Mouse (Mus musculus): Measurements from ENCODE around the gene Rspry1.

Gene Rspry1

GRCm38 (mm10) chr8:94695341-94695993, 93.7 kb downstream of the Rspry1 start:
- DNase-seq = peak; percentile 21

- DNase-seq = peak; percentile 68
Observed at GRCm38 (mm10) chr8:94695994-94696384, 94.3 kb downstream of the Rspry1 start, which contains the start of gene Pllp. Gene Pllp, minus strand, starts transcription at chr8:94696278.

DNA sequence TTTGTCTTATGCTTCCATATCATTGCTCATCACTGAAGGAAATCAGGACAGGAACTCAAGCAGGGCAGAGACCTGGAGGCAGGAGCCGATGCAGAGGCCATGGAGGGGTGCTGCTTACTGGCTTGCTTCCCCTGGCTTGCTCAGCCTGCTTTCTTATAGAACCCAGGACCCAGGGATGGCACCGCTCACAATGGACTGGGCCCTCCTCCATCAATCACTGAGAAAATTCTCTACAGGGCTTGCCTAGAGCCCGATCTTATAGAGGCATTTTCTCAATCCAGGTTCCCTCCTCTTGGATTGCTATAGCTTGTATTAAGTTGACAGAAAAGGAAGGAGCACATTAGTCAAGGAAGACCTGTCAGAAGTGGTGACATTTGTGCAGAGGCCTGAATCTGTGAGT, 94.8 kb downstream of the Rspry1 start:
- DNase-seq = no peak

DNA sequence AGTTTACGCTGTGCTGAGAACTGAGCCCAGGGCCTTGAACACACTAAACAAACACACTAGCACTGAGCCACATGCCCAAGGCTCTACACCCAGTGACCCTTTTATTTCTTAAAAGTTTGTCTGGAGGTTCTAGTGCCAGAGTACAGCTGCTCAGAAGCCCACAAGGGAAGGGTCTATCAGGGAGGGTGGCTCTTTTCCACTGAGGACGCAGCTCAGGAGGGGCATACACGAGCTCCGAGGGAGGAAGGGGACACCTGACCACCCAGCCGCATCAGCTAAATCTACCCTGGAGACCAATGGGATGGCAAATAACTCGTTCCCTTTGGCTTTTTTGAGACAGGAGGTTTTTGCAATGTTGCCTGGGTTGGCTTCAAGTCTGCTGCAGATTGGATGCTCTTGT, 96.2 kb downstream of the Rspry1 start:
- no peak for DNase-seq

- no peak for DNase-seq
Observed at GRCm38 (mm10) chr8:94699366-94699765, 97.6 kb downstream of the Rspry1 start.

- DNase-seq = no peak
Observed at GRCm38 (mm10) chr8:94700421-94700935, 98.7 kb downstream of the Rspry1 start.

- no peak for DNase-seq
Observed at GRCm38 (mm10) chr8:94702156-94702555, 100.4 kb downstream of the Rspry1 start.

GRCm38 (mm10) chr8:94702844-94703813, 101.4 kb downstream of the Rspry1 start:
- DNase-seq = peak; percentile 92

DNA sequence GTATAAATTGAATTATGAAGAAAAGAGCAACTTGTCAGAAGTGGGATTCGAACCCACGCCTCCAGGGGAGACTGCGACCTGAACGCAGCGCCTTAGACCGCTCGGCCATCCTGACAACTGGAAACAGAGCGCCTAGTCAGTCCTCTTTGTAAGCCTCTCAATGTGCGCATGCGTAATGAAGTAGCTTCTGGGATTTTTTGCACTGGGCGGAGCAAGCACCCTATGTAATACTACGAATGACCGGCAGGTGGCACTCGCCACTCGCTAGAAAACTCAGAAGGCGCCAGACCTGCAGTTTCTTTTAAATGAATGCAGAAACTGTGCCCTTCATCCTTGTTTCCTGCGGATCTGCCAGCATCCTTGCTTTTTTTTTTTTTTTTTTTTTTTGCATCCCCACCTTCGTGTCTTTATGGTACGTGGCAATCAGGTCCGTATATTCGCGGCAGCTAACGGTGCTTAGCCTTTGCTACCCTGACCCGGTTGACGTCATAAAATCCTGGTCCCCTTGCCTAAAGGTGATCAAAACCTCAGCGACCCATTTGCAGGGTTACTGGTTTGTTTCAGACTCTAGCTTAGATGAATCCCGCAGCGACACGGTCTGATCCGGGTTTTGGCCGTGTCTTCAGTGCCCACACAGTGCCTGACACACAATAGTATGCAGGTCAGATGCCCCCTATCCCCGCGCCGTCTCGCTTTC, 102.4 kb downstream of the Rspry1 start:
- DNase-seq = peak; percentile 93

GRCm38 (mm10) chr8:94704669-94704984, 102.9 kb downstream of the Rspry1 start:
- DNase-seq = no peak

- no peak for DNase-seq
Observed at GRCm38 (mm10) chr8:94705581-94706245, 104.0 kb downstream of the Rspry1 start.

- DNase-seq = no peak
Observed at GRCm38 (mm10) chr8:94706732-94707395, 105.1 kb downstream of the Rspry1 start.

All from embryo, embryonic 11 days (tissue).